Mouse (Mus musculus) CH12.LX (cell line): ENCODE measurements around the gene D1Pas1.

Experiments used
- RAD21 ChIP-seq: IDR thresholded peaks from 2 replicates; pipeline ENCODE4 v1.6.1; 2011; ENCODE audit warnings: low read depth, mild to moderate bottlenecking, low read length, improper control_type of control experiment, moderate library complexity
- UBTF ChIP-seq: IDR thresholded peaks from 2 replicates; pipeline ENCODE4 v1.6.1; 2012; ENCODE audit warnings: low read depth, mild to moderate bottlenecking, inconsistent platforms, low read length, improper control_type of control experiment, moderate library complexity

DNA sequence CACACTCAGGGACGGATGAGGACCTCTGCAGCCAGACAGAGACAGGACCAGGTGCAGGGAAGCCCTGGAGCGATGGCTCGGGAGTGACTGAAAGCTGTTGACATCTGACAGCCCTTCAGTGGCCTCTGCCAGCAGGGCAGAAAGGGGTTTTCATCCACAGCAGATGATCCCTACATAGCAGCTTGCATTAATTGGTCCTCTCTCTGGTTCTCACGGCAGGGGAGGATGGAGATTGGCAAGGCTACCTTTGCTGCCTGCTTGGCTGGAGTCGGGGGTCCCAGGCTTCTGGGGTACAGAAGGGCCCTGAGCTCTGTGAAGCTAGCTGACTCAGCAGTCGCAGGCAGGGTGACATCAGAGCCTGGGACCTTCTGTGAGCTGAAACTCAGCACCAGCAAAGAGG, 24.3 kb downstream of the D1Pas1 start:
- TF ChIP-seq RAD21 (no peak), UBTF (no peak)
